Mouse (Mus musculus): Measurements from ENCODE around the gene Hist2h2aa2. TPM values are rescaled to one million over a fixed set of nuclear protein-coding genes. Genes with fewer than 3 reads are reported as not detected.
"Not testable (repeated sequence)": the region's sequence is repeated elsewhere in the genome, so short reads cannot be mapped to it uniquely, and the experiment has no call there.

Hist2h2aa2 gene
- polyA plus RNA-seq, 1 experiment from 2014 or later = 33.3 TPM

- H3K4me2 ChIP-seq (ENCODE audit: low read length) = peak within 1 kb of the TSS; percentile 88
- peak within 1 kb of the TSS; percentile 99 for H3K27ac ChIP-seq (ENCODE audit: low read length)
- ATAC-seq = peak; percentile 96
- no peaks in the 10 kb centered on the region for H3K36me3 ChIP-seq (ENCODE audit: control insufficient read depth, insufficient read depth)
- no peaks in the 10 kb centered on the region for H3K27me3 ChIP-seq (replicated peaks; ENCODE audit: control insufficient read depth, insufficient read depth, low read length)
- no peaks in the 10 kb centered on the region for H3K9me3 ChIP-seq (ENCODE audit: control insufficient read depth, low read length)
- H3K4me1 ChIP-seq (replicated peaks; ENCODE audit: control insufficient read depth, insufficient read depth, low read length) = peaks cover 10% of the 10 kb centered on the region
- under 1% methylated on average over 45 of the region's 45 CpGs for WGBS
- peak within 1 kb of the TSS; percentile 78 for H3K9ac ChIP-seq (replicated peaks; ENCODE audit: low read depth, low read length)
- H3K4me3 ChIP-seq (replicated peaks; ENCODE audit: low read length) = peak within 1 kb of the TSS; percentile 61
These were observed 29.7 kb upstream of the Hist2h2aa2 start, which contains the start of gene Hist2h2bb for GRCm38 (mm10) chr3:96269511-96270474. Gene Hist2h2bb, plus strand, starts transcription at chr3:96269752.

- not testable (repeated sequence) for H3K9me3 ChIP-seq (ENCODE audit: control insufficient read depth, low read length)
- ATAC-seq = peak; percentile 18
These were observed 28.8 kb upstream of the Hist2h2aa2 start for GRCm38 (mm10) chr3:96268776-96269378.

GRCm38 (mm10) chr3:96268051-96268775, 28.1 kb upstream of the Hist2h2aa2 start, which contains the start of gene Hist2h3b:
Gene Hist2h3b, plus strand, starts transcription at chr3:96268654.
- WGBS = 12% methylated on average over 30 of the region's 30 CpGs
- Histone ChIP-seq H3K27me3 (replicated peaks; ENCODE audit: control insufficient read depth, insufficient read depth, low read length) (no peaks in the 10 kb centered on the region), H3K4me2 (ENCODE audit: low read length) (peak within 1 kb of the TSS; percentile 88), H3K9ac (replicated peaks; ENCODE audit: low read depth, low read length) (peak within 1 kb of the TSS; percentile 60), H3K4me3 (replicated peaks; ENCODE audit: low read length) (peak within 1 kb of the TSS; percentile 61), H3K36me3 (ENCODE audit: control insufficient read depth, insufficient read depth) (no peaks in the 10 kb centered on the region), H3K9me3 (ENCODE audit: control insufficient read depth, low read length) (no peaks in the 10 kb centered on the region), H3K4me1 (replicated peaks; ENCODE audit: control insufficient read depth, insufficient read depth, low read length) (peaks cover 20% of the 10 kb centered on the region), H3K27ac (ENCODE audit: low read length) (peak within 1 kb of the TSS; percentile 99)
- ATAC-seq = peak; percentile 63

More at GRCm38 (mm10) chr3:96268776-96269378, 28.8 kb upstream of the Hist2h2aa2 start:
- 0% methylated on average over 11 of the region's 44 CpGs for whole genome bisulfite sequencing
- H3K9ac ChIP-seq (replicated peaks; ENCODE audit: low read depth, low read length) = peak overlapping the region; percentile 60
- H3K4me1 ChIP-seq (replicated peaks; ENCODE audit: control insufficient read depth, insufficient read depth, low read length) = peaks cover 18% of the 10 kb centered on the region
- H3K4me2 ChIP-seq (ENCODE audit: low read length) = peak overlapping the region; percentile 75
- not testable (repeated sequence) for H3K36me3 ChIP-seq (ENCODE audit: control insufficient read depth, insufficient read depth); H3K27me3 ChIP-seq (replicated peaks; ENCODE audit: control insufficient read depth, insufficient read depth, low read length)
- peak overlapping the region; percentile 61 for H3K4me3 ChIP-seq (replicated peaks; ENCODE audit: low read length)
- peak overlapping the region; percentile 99 for H3K27ac ChIP-seq (ENCODE audit: low read length)

GRCm38 (mm10) chr3:96267541-96267940, 27.5 kb upstream of the Hist2h2aa2 start:
- Histone ChIP-seq H3K9me3 (ENCODE audit: control insufficient read depth, low read length) (no peaks in the 10 kb centered on the region), H3K9ac (replicated peaks; ENCODE audit: low read depth, low read length) (no peak overlapping the region), H3K4me2 (ENCODE audit: low read length) (no peak overlapping the region; the same call in 1 of the 2 replicates), H3K27ac (ENCODE audit: low read length) (peak overlapping the region; percentile 82), H3K27me3 (replicated peaks; ENCODE audit: control insufficient read depth, insufficient read depth, low read length) (no peaks in the 10 kb centered on the region), H3K36me3 (ENCODE audit: control insufficient read depth, insufficient read depth) (no peaks in the 10 kb centered on the region), H3K4me1 (replicated peaks; ENCODE audit: control insufficient read depth, insufficient read depth, low read length) (peaks cover 20% of the 10 kb centered on the region), H3K4me3 (replicated peaks; ENCODE audit: low read length) (no peak overlapping the region)
- ATAC-seq = no peak
- WGBS = 68% methylated on average over 4 of the region's 4 CpGs

DNA sequence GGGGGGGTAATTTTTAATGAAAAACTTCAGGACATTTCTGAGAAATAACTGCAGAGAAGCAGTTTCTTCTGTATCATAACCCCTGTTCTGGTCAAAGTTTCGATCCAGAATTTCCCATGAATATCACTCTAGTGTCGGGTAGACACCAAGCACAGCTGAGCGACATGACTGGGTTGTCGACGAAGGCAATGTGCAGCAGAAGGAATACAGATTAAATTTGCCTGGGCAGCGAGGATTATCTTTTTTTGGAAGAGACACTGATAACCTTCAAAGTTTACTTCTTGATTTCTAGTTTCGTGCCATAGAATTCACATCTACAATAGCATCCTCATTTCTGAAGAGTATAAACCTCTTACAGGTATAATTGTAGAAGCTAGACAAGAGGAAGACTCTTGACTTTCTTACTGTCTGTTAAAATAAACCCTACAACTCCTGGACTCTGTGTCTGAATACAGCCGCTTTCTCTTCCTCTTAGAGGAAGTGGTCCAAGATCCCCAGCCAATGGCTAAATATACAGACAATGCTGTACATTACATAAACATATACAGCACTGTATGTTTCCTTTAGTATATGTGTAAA, 26.1 kb upstream of the Hist2h2aa2 start:
- ATAC-seq = no peak
- peaks cover 27% of the 10 kb centered on the region for H3K4me1 ChIP-seq (replicated peaks; ENCODE audit: control insufficient read depth, insufficient read depth, low read length)
- no peaks in the 10 kb centered on the region for H3K9me3 ChIP-seq (ENCODE audit: control insufficient read depth, low read length)
- no peaks in the 10 kb centered on the region for H3K36me3 ChIP-seq (ENCODE audit: control insufficient read depth, insufficient read depth)
- no peak overlapping the region for H3K9ac ChIP-seq (replicated peaks; ENCODE audit: low read depth, low read length)
- 93% methylated on average over 8 of the region's 8 CpGs for WGBS
- no peaks in the 10 kb centered on the region for H3K27me3 ChIP-seq (replicated peaks; ENCODE audit: control insufficient read depth, insufficient read depth, low read length)
- H3K27ac ChIP-seq (ENCODE audit: low read length) = no peak overlapping the region
- H3K4me3 ChIP-seq (replicated peaks; ENCODE audit: low read length) = no peak overlapping the region
- no peak overlapping the region for H3K4me2 ChIP-seq (ENCODE audit: low read length)

DNA sequence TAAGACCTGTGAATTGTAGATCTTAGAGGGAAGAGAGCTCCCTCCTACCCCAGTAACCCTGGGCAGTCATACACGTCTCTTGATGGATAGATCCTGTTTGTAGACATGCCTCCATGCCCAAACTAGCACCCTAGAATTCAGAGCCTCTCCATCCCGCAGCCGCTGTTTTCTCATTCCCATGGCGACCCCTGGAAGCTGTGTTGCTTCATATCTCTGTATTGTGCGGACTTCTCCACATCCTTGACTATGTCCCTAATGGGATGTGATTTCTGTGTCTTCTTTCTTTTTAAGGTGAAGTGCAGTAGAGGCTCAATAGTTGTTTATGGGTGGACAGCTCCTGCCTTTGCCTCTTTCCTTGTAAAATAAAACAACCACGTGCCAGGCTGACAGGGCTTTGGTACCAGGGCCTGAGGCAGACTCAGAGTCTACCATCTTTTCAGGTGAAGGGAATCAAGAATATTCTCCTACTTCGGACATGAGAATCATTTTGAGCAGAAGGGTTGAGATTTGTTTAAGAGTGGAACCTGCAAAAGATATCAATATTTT, 24.4 kb upstream of the Hist2h2aa2 start:
- Histone ChIP-seq H3K27ac (ENCODE audit: low read length) (peak overlapping the region; percentile 98), H3K4me3 (replicated peaks; ENCODE audit: low read length) (no peak overlapping the region; the same call in 1 of the 2 replicates), H3K36me3 (ENCODE audit: control insufficient read depth, insufficient read depth) (no peaks in the 10 kb centered on the region), H3K4me1 (replicated peaks; ENCODE audit: control insufficient read depth, insufficient read depth, low read length) (peaks cover 27% of the 10 kb centered on the region), H3K27me3 (replicated peaks; ENCODE audit: control insufficient read depth, insufficient read depth, low read length) (no peaks in the 10 kb centered on the region), H3K4me2 (ENCODE audit: low read length) (peak overlapping the region; percentile 85), H3K9me3 (ENCODE audit: control insufficient read depth, low read length) (no peaks in the 10 kb centered on the region), H3K9ac (replicated peaks; ENCODE audit: low read depth, low read length) (no peak overlapping the region)
- WGBS = 61% methylated on average over 7 of the region's 7 CpGs
- ATAC-seq = no peak

GRCm38 (mm10) chr3:96263558-96264403, 23.7 kb upstream of the Hist2h2aa2 start:
- H3K27ac ChIP-seq (ENCODE audit: low read length) = peak overlapping the region; percentile 98
- no peaks in the 10 kb centered on the region for H3K36me3 ChIP-seq (ENCODE audit: control insufficient read depth, insufficient read depth)
- ATAC-seq = peak; percentile 26; the same call in 1 of the 2 replicates
- H3K4me1 ChIP-seq (replicated peaks; ENCODE audit: control insufficient read depth, insufficient read depth, low read length) = peaks cover 24% of the 10 kb centered on the region
- H3K4me3 ChIP-seq (replicated peaks; ENCODE audit: low read length) = peak overlapping the region; percentile 69
- peak overlapping the region; percentile 85 for H3K4me2 ChIP-seq (ENCODE audit: low read length)
- no peaks in the 10 kb centered on the region for H3K27me3 ChIP-seq (replicated peaks; ENCODE audit: control insufficient read depth, insufficient read depth, low read length)
- WGBS = 4% methylated on average over 27 of the region's 27 CpGs
- peak overlapping the region; percentile 58 for H3K9ac ChIP-seq (replicated peaks; ENCODE audit: low read depth, low read length)
- H3K9me3 ChIP-seq (ENCODE audit: control insufficient read depth, low read length) = no peaks in the 10 kb centered on the region

- peak within 1 kb of the TSS; percentile 98 for H3K27ac ChIP-seq (ENCODE audit: low read length)
- H3K4me1 ChIP-seq (replicated peaks; ENCODE audit: control insufficient read depth, insufficient read depth, low read length) = peaks cover 22% of the 10 kb centered on the region
- WGBS = 0% methylated on average over 40 of the region's 40 CpGs
- H3K4me2 ChIP-seq (ENCODE audit: low read length) = peak within 1 kb of the TSS; percentile 85
- H3K9ac ChIP-seq (replicated peaks; ENCODE audit: low read depth, low read length) = peak within 1 kb of the TSS; percentile 83
- no peaks in the 10 kb centered on the region for H3K9me3 ChIP-seq (ENCODE audit: control insufficient read depth, low read length)
- no peaks in the 10 kb centered on the region for H3K36me3 ChIP-seq (ENCODE audit: control insufficient read depth, insufficient read depth)
- ATAC-seq = peak; percentile 91
- peak within 1 kb of the TSS; percentile 69 for H3K4me3 ChIP-seq (replicated peaks; ENCODE audit: low read length)
- no peaks in the 10 kb centered on the region for H3K27me3 ChIP-seq (replicated peaks; ENCODE audit: control insufficient read depth, insufficient read depth, low read length)
These were observed 23.0 kb upstream of the Hist2h2aa2 start, which contains the start of gene Hist2h4 for GRCm38 (mm10) chr3:96262979-96263550. Gene Hist2h4, minus strand, starts transcription at chr3:96263311.

Data from forebrain, embryonic 16.5 days (tissue).